Mouse (Mus musculus) myocyte (in vitro differentiated cells): ENCODE data around the gene Hnrnpul1. TPM values are rescaled to one million over a fixed set of nuclear protein-coding genes. Genes with fewer than 3 reads are reported as not detected.

ENCODE experiments used
- H3K27me3 ChIP-seq: one replicate; pipeline ENCODE4 v1.6.1; 2011; ENCODE audit not compliant: control insufficient read depth, insufficient read depth, insufficient read length
- H3K36me3 ChIP-seq: one replicate; pipeline ENCODE4 v1.6.1; 2011; ENCODE audit not compliant: control insufficient read depth, insufficient read depth
- H3K4me2 ChIP-seq: one replicate; pipeline ENCODE4 v1.6.1; 2011; ENCODE audit warnings: low read depth, control low read depth
- H3K4me3 ChIP-seq: one replicate; pipeline ENCODE4 v1.5.1; 2011; ENCODE audit warnings: mild to moderate bottlenecking, control low read depth, moderate library complexity
- H3K79me2 ChIP-seq: one replicate; pipeline ENCODE4 v1.6.1; 2011; ENCODE audit not compliant: control insufficient read depth, insufficient read depth
- H3ac ChIP-seq: one replicate; pipeline ENCODE4 v1.6.1; 2011; ENCODE audit not compliant: control insufficient read depth, insufficient read length
- CEBPB ChIP-seq: IDR thresholded peaks from 2 replicates; pipeline ENCODE4 v1.6.1; 2011; ENCODE audit warnings: mild to moderate bottlenecking, moderate library complexity; ENCODE audit not compliant: poor library complexity, insufficient read depth, severe bottlenecking
- E2F4 ChIP-seq: IDR thresholded peaks from one replicate; pipeline ENCODE4 v1.6.1; 2011; ENCODE audit warnings: mild to moderate bottlenecking, control low read depth, moderate library complexity; ENCODE audit not compliant: insufficient read depth
- MAX ChIP-seq: IDR thresholded peaks from one replicate; pipeline ENCODE4 v1.6.1; 2011; ENCODE audit warnings: low read depth, mild to moderate bottlenecking, control low read depth
- MYOD1 ChIP-seq, 3 experiments: IDR thresholded peaks; one replicate each; pipeline ENCODE4 v1.6.1; 2011; ENCODE audit warnings: control low read depth in 2 of 3, low read depth in 2 of 3, mild to moderate bottlenecking in 2 of 3, moderate library complexity in 1 of 3; ENCODE audit not compliant: insufficient read length in 2 of 3, control insufficient read depth in 1 of 3
- MYOG ChIP-seq, 3 experiments: IDR thresholded peaks; one replicate each; pipeline ENCODE4 v1.6.1; 2011; ENCODE audit warnings: control low read depth in 2 of 3, low read depth in 2 of 3, mild to moderate bottlenecking in 2 of 3; ENCODE audit not compliant: insufficient read length in 2 of 3, control insufficient read depth in 1 of 3, insufficient read depth in 1 of 3
- POLR2A ChIP-seq: IDR thresholded peaks from one replicate; pipeline ENCODE4 v1.6.1; 2011; ENCODE audit warnings: low read depth, mild to moderate bottlenecking, control low read depth, moderate library complexity; ENCODE audit not compliant: insufficient read length
- POLR2AphosphoS2 ChIP-seq: IDR thresholded peaks from one replicate; pipeline ENCODE4 v1.6.1; 2011; ENCODE audit warnings: low read depth, control low read depth; ENCODE audit not compliant: insufficient read length
- REST ChIP-seq: IDR thresholded peaks from one replicate; pipeline ENCODE4 v1.6.1; 2011; ENCODE audit warnings: mild to moderate bottlenecking, control low read depth, moderate library complexity; ENCODE audit not compliant: insufficient read depth, insufficient read length
- SRF ChIP-seq: IDR thresholded peaks from one replicate; pipeline ENCODE4 v1.6.1; 2011; ENCODE audit warnings: low read depth; ENCODE audit not compliant: control insufficient read depth, insufficient read length
- TCF12 ChIP-seq: IDR thresholded peaks from one replicate; pipeline ENCODE4 v1.6.1; 2011; ENCODE audit warnings: mild to moderate bottlenecking, control low read depth; ENCODE audit not compliant: poor library complexity, insufficient read depth, severe bottlenecking
- TCF3 ChIP-seq: IDR thresholded peaks from one replicate; pipeline ENCODE4 v1.6.1; 2011; ENCODE audit warnings: low read depth, control low read depth; ENCODE audit not compliant: insufficient read length
- USF1 ChIP-seq: IDR thresholded peaks from one replicate; pipeline ENCODE4 v1.6.1; 2011; ENCODE audit warnings: low read depth, mild to moderate bottlenecking, control low read depth, moderate library complexity
- polyA plus RNA-seq: library from polyadenylated mRNA; unstranded; fragments of >200 nt; fragmentation: generic; extraction: Trizol; gene quantifications from one replicate; pipeline ENCODE4 v1.2.1, GENCODE M21; 2012; ENCODE audit warnings: missing spikeins

Gene Hnrnpul1
- polyA plus RNA-seq, 1 experiment: 76.2 TPM

- no peak overlapping the region for H3ac ChIP-seq
- H3K4me2 ChIP-seq: no peak overlapping the region
- peaks cover 32% of the 10 kb centered on the region for H3K79me2 ChIP-seq
- no peak overlapping the region for H3K4me3 ChIP-seq
- TF ChIP-seq SRF (no peak), E2F4 (no peak), TCF3 (no peak), TCF12 (no peak), USF1 (no peak), POLR2A (no peak), MYOG (IDR thresholded peaks at IDR 0.05; ENCODE audit: control insufficient read depth in 1 of 3, insufficient read depth in 1 of 3, insufficient read length in 2 of 3, low read depth in 2 of 3) (no peak), CEBPB (no peak)
- H3K27me3 ChIP-seq: no peaks in the 10 kb centered on the region
- H3K36me3 ChIP-seq: peaks cover 83% of the 10 kb centered on the region
Observed at GRCm38 (mm10) chr7:25746844-25747243, 7.7 kb downstream of the Hnrnpul1 start.

GRCm38 (mm10) chr7:25738277-25738676 lies 16.3 kb downstream of the Hnrnpul1 start:
- H3K4me2 ChIP-seq: no peak overlapping the region
- TF ChIP-seq TCF12 (no peak), REST (no peak), MAX (no peak), MYOD1 (IDR thresholded peaks at IDR 0.05; ENCODE audit: control insufficient read depth in 1 of 3, insufficient read length in 2 of 3, low read depth in 2 of 3) (no peak), MYOG (IDR thresholded peaks at IDR 0.05; ENCODE audit: control insufficient read depth in 1 of 3, insufficient read depth in 1 of 3, insufficient read length in 2 of 3, low read depth in 2 of 3) (no peak), USF1 (no peak), TCF3 (no peak), E2F4 (no peak), CEBPB (no peak)
- no peak overlapping the region for H3ac ChIP-seq
- H3K4me3 ChIP-seq: no peak overlapping the region
- H3K27me3 ChIP-seq: no peaks in the 10 kb centered on the region
- H3K79me2 ChIP-seq: no peaks in the 10 kb centered on the region
- H3K36me3 ChIP-seq: peaks cover 77% of the 10 kb centered on the region

- no peak overlapping the region for H3K4me3 ChIP-seq
- no peaks in the 10 kb centered on the region for H3K79me2 ChIP-seq
- no peak for TF ChIP-seq POLR2A
- TF ChIP-seq REST: no peak
- no peak for TF ChIP-seq POLR2AphosphoS2
- TF ChIP-seq CEBPB: no peak
- no peak for TF ChIP-seq USF1
- TF ChIP-seq TCF3: no peak
- no peak for TF ChIP-seq MAX
- no peak for TF ChIP-seq MYOD1 (IDR thresholded peaks at IDR 0.05; ENCODE audit: control insufficient read depth in 1 of 3, insufficient read length in 2 of 3, low read depth in 2 of 3)
- TF ChIP-seq SRF: no peak
- no peak for TF ChIP-seq E2F4
- no peak for TF ChIP-seq TCF12
- TF ChIP-seq MYOG (IDR thresholded peaks at IDR 0.05; ENCODE audit: control insufficient read depth in 1 of 3, insufficient read depth in 1 of 3, insufficient read length in 2 of 3, low read depth in 2 of 3): no peak
Observed at GRCm38 (mm10) chr7:25736920-25737319, 17.6 kb downstream of the Hnrnpul1 start.

GRCm38 (mm10) chr7:25734991-25735390 lies 19.6 kb downstream of the Hnrnpul1 start:
- Histone ChIP-seq H3K79me2 (no peaks in the 10 kb centered on the region), H3ac (no peak overlapping the region), H3K4me3 (no peak overlapping the region), H3K36me3 (peaks cover 81% of the 10 kb centered on the region), H3K27me3 (no peaks in the 10 kb centered on the region), H3K4me2 (no peak overlapping the region)
- no peak for TF ChIP-seq USF1
- no peak for TF ChIP-seq MYOD1 (IDR thresholded peaks at IDR 0.05; ENCODE audit: control insufficient read depth in 1 of 3, insufficient read length in 2 of 3, low read depth in 2 of 3)
- TF ChIP-seq TCF12: no peak

More at GRCm38 (mm10) chr7:25736920-25737319, 17.6 kb downstream of the Hnrnpul1 start:
- no peak overlapping the region for H3ac ChIP-seq
- H3K27me3 ChIP-seq: no peaks in the 10 kb centered on the region
- H3K36me3 ChIP-seq: peaks cover 79% of the 10 kb centered on the region
- H3K4me2 ChIP-seq: no peak overlapping the region

GRCm38 (mm10) chr7:25731294-25732055 lies 23.1 kb downstream of the Hnrnpul1 start:
- H3K27me3 ChIP-seq: no peaks in the 10 kb centered on the region
- H3K79me2 ChIP-seq: no peaks in the 10 kb centered on the region
- no peak overlapping the region for H3ac ChIP-seq
- no peak overlapping the region for H3K4me3 ChIP-seq
- TF ChIP-seq POLR2AphosphoS2 (no peak), MYOG (IDR thresholded peaks at IDR 0.05; ENCODE audit: control insufficient read depth in 1 of 3, insufficient read depth in 1 of 3, insufficient read length in 2 of 3, low read depth in 2 of 3) (no peak), CEBPB (no peak), SRF (no peak), TCF12 (no peak), POLR2A (no peak), MAX (no peak), TCF3 (no peak), USF1 (no peak), MYOD1 (IDR thresholded peaks at IDR 0.05; ENCODE audit: control insufficient read depth in 1 of 3, insufficient read length in 2 of 3, low read depth in 2 of 3) (no peak), E2F4 (no peak), REST (no peak)
- H3K4me2 ChIP-seq: no peak overlapping the region
- peaks cover 84% of the 10 kb centered on the region for H3K36me3 ChIP-seq
